Mouse (Mus musculus) heart, embryonic 11.5 days (tissue): ENCODE results near the gene Slc25a41. TPM values are rescaled to one million over a fixed set of nuclear protein-coding genes. Genes with fewer than 3 reads are reported as not detected.

Source experiments
- ATAC-seq: fragments of 200-750 bp; cut with Nextera tagmentation; replicated peaks from 2 replicates; pipeline ENCODE4 v1.8.0; 2017; ENCODE audit warnings: moderate library complexity; ENCODE audit not compliant: insufficient number of reproducible peaks, low FRiP score, low TSS enrichment
- H3K27ac ChIP-seq: fragments of 300-500 bp; sonication (generic); 2 replicates; pipeline ENCODE4 v1.5.1; 2014; ENCODE audit warnings: mild to moderate bottlenecking, low read depth, low read length
- H3K27me3 ChIP-seq: fragments of 300-500 bp; sonication (generic); 2 replicates; pipeline ENCODE4 v1.6.1; 2014; ENCODE audit warnings: mild to moderate bottlenecking, low read length, mixed read lengths; ENCODE audit not compliant: control insufficient read depth, insufficient read depth
- H3K36me3 ChIP-seq: fragments of 300-500 bp; sonication (generic); 2 replicates; pipeline ENCODE4 v1.6.1; 2014; ENCODE audit warnings: mild to moderate bottlenecking, low read length, moderate library complexity, mixed read lengths; ENCODE audit not compliant: control insufficient read depth, insufficient read depth
- H3K4me1 ChIP-seq: fragments of 300-500 bp; sonication (generic); 2 replicates; pipeline ENCODE4 v1.6.1; 2014; ENCODE audit warnings: low read length; ENCODE audit not compliant: control insufficient read depth, insufficient read depth
- H3K4me2 ChIP-seq: fragments of 300-500 bp; sonication (generic); 2 replicates; pipeline ENCODE4 v1.6.1; 2014; ENCODE audit warnings: mild to moderate bottlenecking, moderate library complexity
- H3K4me3 ChIP-seq: fragments of 300-500 bp; sonication (generic); 2 replicates; pipeline ENCODE4 v1.5.1; 2014; ENCODE audit warnings: low read depth, low read length
- H3K9ac ChIP-seq: fragments of 300-500 bp; sonication (generic); 2 replicates; pipeline ENCODE4 v1.6.1; 2014; ENCODE audit warnings: mild to moderate bottlenecking, low read depth, low read length, moderate library complexity
- H3K9me3 ChIP-seq: fragments of 300-500 bp; sonication (generic); replicated peaks from 2 replicates; pipeline ENCODE4 v1.6.1; 2016; ENCODE audit warnings: low read length; ENCODE audit not compliant: control insufficient read depth
- WGBS: fragments of 180-500 bp; shearing (Covaris S2); extraction: QIAGEN DNeasy Blood & Tissue Kit; methylation state at CpG from one replicate; pipeline ENCODE4 v1.1.7; 2014; ENCODE audit not compliant: insufficient replicate concordance; 5-methylcytosine and 5-hydroxymethylcytosine counted together
- polyA plus RNA-seq: library from polyadenylated mRNA; unstranded; fragments of >200 nt; fragmentation: Nextera tagmentation; extraction: Ambion mirVana; gene quantifications from 2 replicates; pipeline ENCODE4 v1.2.1, GENCODE M21; 2014

The Slc25a41 gene
- not detected in 2 replicates for polyA plus RNA-seq

GRCm38 (mm10) chr17:57041554-57041953 is at the start of gene Slc25a41:
Slc25a41 (minus strand) TSS chr17:57041654.
- Histone ChIP-seq H3K4me2 (no peak within 1 kb of the TSS), H3K4me1 (peaks cover 3% of the 10 kb centered on the region; the same call in 1 of the 2 replicates), H3K9me3 (no peaks in the 10 kb centered on the region), H3K27ac (no peak within 1 kb of the TSS), H3K9ac (no peak within 1 kb of the TSS), H3K27me3 (peaks cover 11% of the 10 kb centered on the region), H3K36me3 (no peaks in the 10 kb centered on the region), H3K4me3 (no peak within 1 kb of the TSS)
- ATAC-seq: no peak
- 65% methylated on average over 8 of the region's 8 CpGs for WGBS

DNA sequence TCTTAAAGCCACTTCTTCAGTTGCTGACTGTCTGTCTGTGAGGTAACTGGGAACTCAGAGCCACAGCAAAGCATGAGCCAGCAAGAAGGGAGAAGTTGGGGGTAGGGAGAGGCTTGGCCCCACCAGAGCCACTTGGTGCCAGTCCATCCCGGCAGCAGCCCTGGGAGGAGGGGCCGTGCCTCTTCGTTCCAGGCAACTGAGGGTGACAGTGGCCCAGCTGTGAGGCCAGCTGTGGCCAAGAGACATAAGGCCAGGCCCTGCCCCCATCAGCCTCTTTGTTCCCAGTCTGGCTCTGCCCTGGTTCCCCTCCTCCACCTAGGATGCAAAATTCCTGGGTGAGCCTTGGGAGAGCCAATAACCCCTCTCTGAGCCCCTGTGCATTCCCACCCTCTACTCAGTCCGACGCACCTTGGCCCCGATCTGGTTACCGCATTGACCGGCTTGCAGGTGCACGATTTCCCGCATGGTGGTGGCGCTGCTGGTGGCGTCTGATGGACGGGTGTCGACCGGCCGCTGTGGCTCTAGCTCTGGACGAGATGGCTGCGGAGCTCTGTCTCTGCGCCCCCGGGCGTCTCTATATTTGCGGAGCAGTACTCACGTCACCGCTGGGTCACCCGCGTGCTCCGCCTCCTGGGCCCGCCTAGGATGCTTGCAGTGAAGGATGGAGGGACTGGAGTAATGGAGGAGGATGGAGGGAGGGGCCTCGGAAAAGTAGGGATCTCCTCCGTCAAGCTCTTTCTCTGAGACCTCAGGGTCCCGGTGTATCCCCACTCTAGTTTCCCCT is 45.8 kb upstream of the Slc25a41 start, which contains the start of gene Tubb4a:
TSS of gene Tubb4a (minus strand) at position 734 of the 784 bp plus-strand sequence.
- peaks cover 19% of the 10 kb centered on the region for H3K27me3 ChIP-seq
- H3K4me2 ChIP-seq: peak within 1 kb of the TSS; percentile 68
- no peaks in the 10 kb centered on the region for H3K9me3 ChIP-seq
- ATAC-seq: peak; percentile 61; the same call in 1 of the 2 replicates
- WGBS: 2% methylated on average over 31 of the region's 31 CpGs
- H3K36me3 ChIP-seq: no peaks in the 10 kb centered on the region
- peak within 1 kb of the TSS; percentile 62; the same call in 1 of the 2 replicates for H3K9ac ChIP-seq
- peaks cover 8% of the 10 kb centered on the region; the same call in 1 of the 2 replicates for H3K4me1 ChIP-seq
- H3K27ac ChIP-seq: no peak within 1 kb of the TSS
- H3K4me3 ChIP-seq: peak within 1 kb of the TSS; percentile 41

DNA sequence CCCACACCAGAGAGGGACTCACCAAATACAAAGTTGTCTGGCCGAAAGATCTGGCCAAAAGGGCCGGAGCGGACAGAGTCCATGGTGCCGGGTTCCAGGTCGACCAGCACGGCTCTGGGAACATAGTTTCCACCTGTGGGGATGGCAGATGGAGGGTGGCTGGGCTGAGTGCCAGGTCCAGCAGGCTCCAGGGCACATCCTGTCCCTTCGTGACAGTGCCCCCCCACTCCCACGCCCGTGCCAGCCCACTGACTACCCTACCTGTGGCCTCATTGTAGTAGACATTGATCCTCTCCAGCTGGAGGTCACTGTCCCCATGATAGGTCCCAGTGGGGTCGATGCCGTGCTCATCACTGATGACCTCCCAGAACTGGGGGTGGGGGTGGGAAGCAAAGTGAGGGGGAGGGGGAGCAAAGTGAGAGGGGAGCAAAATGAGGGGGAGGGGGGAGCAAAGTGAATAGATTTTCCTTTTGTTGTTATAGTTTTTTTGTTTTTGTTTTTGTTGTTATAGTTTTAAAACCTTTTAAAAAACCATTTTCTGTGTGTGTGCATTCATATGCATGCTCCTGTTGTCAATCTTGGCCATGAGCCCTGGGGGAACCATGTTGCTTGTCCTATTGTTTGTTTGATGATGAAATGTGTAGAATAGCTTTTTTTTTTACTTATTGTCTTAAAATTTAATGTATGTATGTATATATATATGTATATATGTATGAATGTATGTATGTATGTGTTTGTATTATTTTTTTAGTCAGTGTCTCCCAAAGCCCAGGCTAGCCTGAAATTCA is 44.7 kb upstream of the Slc25a41 start:
- Histone ChIP-seq H3K9me3 (no peaks in the 10 kb centered on the region), H3K4me1 (peaks cover 8% of the 10 kb centered on the region; the same call in 1 of the 2 replicates), H3K9ac (no peak overlapping the region), H3K4me2 (no peak overlapping the region), H3K4me3 (no peak overlapping the region), H3K36me3 (no peaks in the 10 kb centered on the region), H3K27ac (no peak overlapping the region), H3K27me3 (peaks cover 19% of the 10 kb centered on the region)
- no peak for ATAC-seq
- 81% methylated on average over 11 of the region's 11 CpGs for WGBS

DNA sequence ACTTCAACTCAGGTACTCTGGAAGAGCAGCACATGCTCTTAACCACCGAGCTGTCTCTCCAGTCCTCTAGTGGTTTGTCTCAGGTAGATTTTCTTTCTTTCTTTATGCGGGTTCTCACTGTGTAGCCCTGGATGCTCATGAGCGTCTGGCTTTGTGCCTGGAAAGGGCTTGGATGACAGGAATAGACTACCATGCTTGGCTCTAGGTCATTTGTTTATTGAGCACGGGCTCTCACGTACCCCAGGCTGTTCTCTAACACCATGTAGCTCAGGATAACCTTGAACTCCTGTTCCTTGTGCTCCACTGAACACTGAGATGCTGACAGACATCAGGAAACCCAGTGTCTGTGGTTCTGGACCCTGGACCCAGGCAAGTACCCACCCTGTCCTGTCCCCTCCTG is 41.0 kb upstream of the Slc25a41 start:
- ATAC-seq: no peak
- H3K36me3 ChIP-seq: no peaks in the 10 kb centered on the region
- peaks cover 8% of the 10 kb centered on the region for H3K27me3 ChIP-seq
- WGBS: 75% methylated on average over 5 of the region's 5 CpGs
- H3K27ac ChIP-seq: no peak overlapping the region
- H3K4me2 ChIP-seq: no peak overlapping the region
- no peaks in the 10 kb centered on the region for H3K9me3 ChIP-seq
- peaks cover 8% of the 10 kb centered on the region; the same call in 1 of the 2 replicates for H3K4me1 ChIP-seq
- H3K4me3 ChIP-seq: no peak overlapping the region
- no peak overlapping the region for H3K9ac ChIP-seq

DNA sequence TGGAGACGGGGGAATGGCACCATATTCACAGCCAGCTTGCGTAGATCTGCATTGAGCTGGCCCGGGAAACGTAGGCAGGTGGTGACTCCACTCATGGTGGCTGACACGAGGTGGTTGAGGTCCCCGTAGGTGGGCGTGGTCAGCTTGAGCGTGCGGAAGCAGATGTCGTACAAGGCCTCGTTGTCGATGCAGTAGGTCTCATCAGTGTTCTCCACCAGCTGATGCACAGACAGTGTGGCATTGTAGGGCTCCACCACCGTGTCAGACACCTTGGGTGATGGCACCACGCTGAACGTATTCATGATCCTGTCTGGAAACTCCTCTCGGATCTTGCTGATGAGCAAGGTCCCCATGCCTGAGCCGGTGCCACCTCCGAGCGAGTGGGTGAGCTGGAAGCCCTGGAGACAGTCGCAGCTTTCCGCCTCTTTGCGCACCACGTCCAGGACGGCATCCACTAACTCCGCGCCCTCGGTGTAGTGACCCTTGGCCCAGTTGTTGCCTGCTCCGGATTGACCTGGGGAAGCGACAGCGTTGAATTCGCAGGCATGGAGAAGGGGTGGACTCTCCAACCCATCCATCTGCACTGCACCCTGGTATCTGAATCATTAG is 39.9 kb upstream of the Slc25a41 start:
- Histone ChIP-seq H3K27me3 (no peaks in the 10 kb centered on the region), H3K4me1 (no peaks in the 10 kb centered on the region), H3K27ac (no peak overlapping the region), H3K9ac (no peak overlapping the region), H3K36me3 (no peaks in the 10 kb centered on the region), H3K4me2 (no peak overlapping the region), H3K4me3 (no peak overlapping the region), H3K9me3 (no peaks in the 10 kb centered on the region)
- 88% methylated on average over 31 of the region's 31 CpGs for WGBS
- no peak for ATAC-seq

DNA sequence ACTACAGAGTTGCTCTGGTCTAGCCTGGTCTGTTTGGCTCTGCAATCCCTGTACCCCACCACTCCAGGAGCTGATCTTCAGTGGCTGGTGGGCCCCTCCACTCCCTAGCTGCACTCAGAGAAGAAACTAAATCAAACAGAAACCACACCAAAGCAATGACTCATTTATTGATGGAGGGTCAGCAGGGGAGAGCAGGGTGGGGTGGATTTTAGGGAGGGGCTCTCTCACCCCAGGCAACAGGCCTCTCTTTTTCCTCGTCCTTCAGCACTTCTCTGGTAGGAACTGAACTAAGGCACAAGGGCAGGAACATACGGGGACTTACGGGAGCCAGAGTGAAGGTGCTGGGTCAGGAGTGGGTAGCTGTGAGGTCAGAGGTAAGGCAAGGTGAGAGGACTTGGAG is 38.5 kb upstream of the Slc25a41 start:
- Histone ChIP-seq H3K36me3 (no peaks in the 10 kb centered on the region), H3K9ac (no peak overlapping the region), H3K27me3 (no peaks in the 10 kb centered on the region), H3K4me2 (no peak overlapping the region), H3K4me3 (no peak overlapping the region), H3K9me3 (no peaks in the 10 kb centered on the region), H3K4me1 (no peaks in the 10 kb centered on the region), H3K27ac (no peak overlapping the region)
- no peak for ATAC-seq
- WGBS: 59% methylated on average over 3 of the region's 3 CpGs

- Histone ChIP-seq H3K27ac (no peak within 1 kb of the TSS), H3K36me3 (no peaks in the 10 kb centered on the region), H3K4me2 (no peak within 1 kb of the TSS), H3K9me3 (no peaks in the 10 kb centered on the region), H3K4me3 (no peak within 1 kb of the TSS), H3K4me1 (no peaks in the 10 kb centered on the region), H3K27me3 (no peaks in the 10 kb centered on the region; the same call in 1 of the 2 replicates), H3K9ac (0 out of 2 replicates have a peak within 1 kb of the TSS, but pooled peaks have one; percentile 34)
- 34% methylated on average over 6 of the region's 6 CpGs for WGBS
- no peak for ATAC-seq
These were observed 36.9 kb upstream of the Slc25a41 start, which contains the start of gene Dennd1c for GRCm38 (mm10) chr17:57078336-57078735. Dennd1c (minus strand) TSS chr17:57078514.

GRCm38 (mm10) chr17:57076916-57077315 is 35.5 kb upstream of the Slc25a41 start:
- no peak overlapping the region for H3K27ac ChIP-seq
- no peak for ATAC-seq
- no peaks in the 10 kb centered on the region for H3K4me1 ChIP-seq
- no peak overlapping the region for H3K9ac ChIP-seq
- H3K27me3 ChIP-seq: peaks cover under 1% of the 10 kb centered on the region; the same call in 1 of the 2 replicates
- H3K36me3 ChIP-seq: no peaks in the 10 kb centered on the region
- H3K4me2 ChIP-seq: no peak overlapping the region
- 41% methylated on average over 3 of the region's 3 CpGs for WGBS
- H3K9me3 ChIP-seq: no peaks in the 10 kb centered on the region
- H3K4me3 ChIP-seq: no peak overlapping the region
